Mouse (Mus musculus) gastrocnemius, adult 8-10 months (tissue): Measurements from ENCODE around the gene Rprd2. TPM values are rescaled to one million over a fixed set of nuclear protein-coding genes. Genes with fewer than 3 reads are reported as not detected.
"Not testable (repeated sequence)": the region's sequence is repeated elsewhere in the genome, so short reads cannot be mapped to it uniquely, and the experiment has no call there.

Experiments used
- DNase-seq, 2 experiments: peaks; one replicate each; pipeline ENCODE4 v3.0.0; 2022; ENCODE audit warnings: low spot score in 2 of 2
- total RNA-seq, 4 experiments: library from RNA; stranded (reverse); gene quantifications; 2 replicates each; pipeline ENCODE4 v1.2.4; 2022

Rprd2 gene
- 10 to 100 TPM; 31.2 to 38.4 (median 32.1) TPM for total RNA-seq

GRCm38 (mm10) chr3:95818571-95819288 lies at the start of gene Rprd2:
TSS of gene Rprd2 (minus strand) at chr3:95818863.
- peak; percentile 52 to 65 for DNase-seq

GRCm38 (mm10) chr3:95867408-95867807 lies 48.7 kb upstream of the Rprd2 start:
- no peak for DNase-seq

GRCm38 (mm10) chr3:95866071-95866470 lies 47.4 kb upstream of the Rprd2 start:
- DNase-seq: no peak

GRCm38 (mm10) chr3:95865571-95865970 lies 46.9 kb upstream of the Rprd2 start:
- DNase-seq: no peak

- DNase-seq: no peak
Observed at GRCm38 (mm10) chr3:95865050-95865449, 46.4 kb upstream of the Rprd2 start.

- DNase-seq: no peak
Observed at GRCm38 (mm10) chr3:95863578-95863977, 44.9 kb upstream of the Rprd2 start.

GRCm38 (mm10) chr3:95861796-95862195 lies 43.1 kb upstream of the Rprd2 start:
- DNase-seq: peak; percentile 36 to 53

GRCm38 (mm10) chr3:95861216-95861615 lies 42.6 kb upstream of the Rprd2 start:
- DNase-seq: no peak

GRCm38 (mm10) chr3:95860323-95860722 lies 41.7 kb upstream of the Rprd2 start:
- DNase-seq: no peak

- DNase-seq: not testable (repeated sequence)
Observed at GRCm38 (mm10) chr3:95858278-95858677, 39.6 kb upstream of the Rprd2 start.

GRCm38 (mm10) chr3:95857050-95857449 lies 38.4 kb upstream of the Rprd2 start:
- DNase-seq: not testable (repeated sequence)

- no peak for DNase-seq
Observed at GRCm38 (mm10) chr3:95856115-95856514, 37.5 kb upstream of the Rprd2 start.

GRCm38 (mm10) chr3:95855502-95856089 lies 36.9 kb upstream of the Rprd2 start, which contains the start of gene Prpf3:
TSS of gene Prpf3 (minus strand) at chr3:95855885.
- peak; percentile 92 to 96 for DNase-seq

- DNase-seq: no peak
Observed at GRCm38 (mm10) chr3:95851317-95851716, 32.7 kb upstream of the Rprd2 start.

GRCm38 (mm10) chr3:95850611-95851010 lies 31.9 kb upstream of the Rprd2 start:
- DNase-seq: no peak

GRCm38 (mm10) chr3:95842503-95843214 lies 24.0 kb upstream of the Rprd2 start:
- no peak for DNase-seq

GRCm38 (mm10) chr3:95839250-95839649 lies 20.6 kb upstream of the Rprd2 start:
- DNase-seq: no peak

GRCm38 (mm10) chr3:95829053-95829452 lies 10.4 kb upstream of the Rprd2 start:
- no peak for DNase-seq

- no peak for DNase-seq
Observed at GRCm38 (mm10) chr3:95826275-95826674, 7.6 kb upstream of the Rprd2 start.

- no peak for DNase-seq
Observed at GRCm38 (mm10) chr3:95820046-95821010, 1.7 kb upstream of the Rprd2 start.

GRCm38 (mm10) chr3:95819351-95819985 lies 805 bp upstream of the Rprd2 start:
- DNase-seq: peak; percentile 100
